Mouse (Mus musculus) midbrain, embryonic 13.5 days (tissue): ENCODE data around the gene Rev1. TPM values are rescaled to one million over a fixed set of nuclear protein-coding genes. Genes with fewer than 3 reads are reported as not detected.
A peak's percentile ranks its signal among the peaks of the same experiment; 100 is the strongest.
"Not testable (repeated sequence)": the region's sequence is repeated elsewhere in the genome, so short reads cannot be mapped to it uniquely, and the experiment has no call there.

Source experiments
- ATAC-seq: fragments of 200-750 bp; cut with Nextera tagmentation; 2 replicates; pipeline ENCODE4 v1.8.0; 2017; ENCODE audit warnings: mild to moderate bottlenecking, moderate TSS enrichment, moderate library complexity
- H3K27ac ChIP-seq: fragments of 300-500 bp; sonication (generic); 2 replicates; pipeline ENCODE4 v1.5.1; 2015; ENCODE audit warnings: inconsistent platforms, mild to moderate bottlenecking, moderate library complexity
- H3K27me3 ChIP-seq: fragments of 300-500 bp; sonication (generic); 2 replicates; pipeline ENCODE4 v1.6.1; 2015; ENCODE audit warnings: mild to moderate bottlenecking, inconsistent platforms
- H3K36me3 ChIP-seq: fragments of 300-500 bp; sonication (generic); 2 replicates; pipeline ENCODE4 v1.6.1; 2015; ENCODE audit warnings: mild to moderate bottlenecking, inconsistent platforms
- H3K4me1 ChIP-seq: fragments of 300-500 bp; sonication (generic); replicated peaks from 2 replicates; pipeline ENCODE4 v1.6.1; 2015; ENCODE audit warnings: inconsistent platforms
- H3K4me2 ChIP-seq: fragments of 300-500 bp; sonication (generic); replicated peaks from 2 replicates; pipeline ENCODE4 v1.6.1; 2015; ENCODE audit warnings: moderate library complexity, mild to moderate bottlenecking, inconsistent platforms
- H3K4me3 ChIP-seq: fragments of 300-500 bp; sonication (generic); replicated peaks from 2 replicates; pipeline ENCODE4 v1.5.1; 2015; ENCODE audit warnings: mild to moderate bottlenecking, inconsistent platforms
- H3K9ac ChIP-seq: fragments of 300-500 bp; sonication (generic); replicated peaks from 2 replicates; pipeline ENCODE4 v1.6.1; 2015; ENCODE audit warnings: mild to moderate bottlenecking, inconsistent platforms
- H3K9me3 ChIP-seq: fragments of 300-500 bp; sonication (generic); 2 replicates; pipeline ENCODE4 v1.6.1; 2016; ENCODE audit warnings: mild to moderate bottlenecking, inconsistent platforms
- WGBS: fragments of 180-500 bp; shearing (Covaris S2); methylation state at CpG from one replicate; pipeline ENCODE4 v1.1.7; 2015; 5-methylcytosine and 5-hydroxymethylcytosine counted together
- polyA plus RNA-seq: library from polyadenylated mRNA; unstranded; fragments of >200 nt; fragmentation: Nextera tagmentation; extraction: Ambion mirVana; gene quantifications from 2 replicates; pipeline ENCODE4 v1.2.1, GENCODE M21; 2015

Gene Rev1
- polyA plus RNA-seq, 1 experiment from 2014 or later: 37.5 TPM

GRCm38 (mm10) chr1:38128919-38129436 lies 623 bp downstream of the Rev1 start:
- H3K4me3 ChIP-seq: peak overlapping the region; percentile 88
- peak; percentile 55 for ATAC-seq
- WGBS: under 1% methylated on average over 54 of the region's 68 CpGs

GRCm38 (mm10) chr1:38127036-38127435 lies 2.6 kb downstream of the Rev1 start:
- H3K36me3 ChIP-seq: no peaks in the 10 kb centered on the region
- H3K4me1 ChIP-seq: peaks cover 30% of the 10 kb centered on the region
- no peak overlapping the region for H3K4me2 ChIP-seq

More at GRCm38 (mm10) chr1:38128919-38129436, 623 bp downstream of the Rev1 start:
- no peaks in the 10 kb centered on the region for H3K27me3 ChIP-seq
- H3K9ac ChIP-seq: peak overlapping the region; percentile 91
- H3K4me1 ChIP-seq: peaks cover 30% of the 10 kb centered on the region
- no peaks in the 10 kb centered on the region for H3K9me3 ChIP-seq
- H3K4me2 ChIP-seq: peak overlapping the region; percentile 93
- H3K36me3 ChIP-seq: no peaks in the 10 kb centered on the region
- peak overlapping the region; percentile 96 for H3K27ac ChIP-seq

GRCm38 (mm10) chr1:38126426-38126825 lies 3.2 kb downstream of the Rev1 start:
- Histone ChIP-seq H3K9ac (no peak overlapping the region), H3K4me2 (no peak overlapping the region), H3K4me3 (no peak overlapping the region), H3K27me3 (no peaks in the 10 kb centered on the region), H3K27ac (no peak overlapping the region), H3K36me3 (no peaks in the 10 kb centered on the region), H3K4me1 (peaks cover 30% of the 10 kb centered on the region), H3K9me3 (no peaks in the 10 kb centered on the region)
- no peak for ATAC-seq
- 82% methylated on average over 3 of the region's 3 CpGs for WGBS

More at GRCm38 (mm10) chr1:38127036-38127435, 2.6 kb downstream of the Rev1 start:
- Histone ChIP-seq H3K9ac (no peak overlapping the region), H3K27me3 (no peaks in the 10 kb centered on the region), H3K9me3 (no peaks in the 10 kb centered on the region), H3K4me3 (no peak overlapping the region), H3K27ac (no peak overlapping the region)
- ATAC-seq: no peak

DNA sequence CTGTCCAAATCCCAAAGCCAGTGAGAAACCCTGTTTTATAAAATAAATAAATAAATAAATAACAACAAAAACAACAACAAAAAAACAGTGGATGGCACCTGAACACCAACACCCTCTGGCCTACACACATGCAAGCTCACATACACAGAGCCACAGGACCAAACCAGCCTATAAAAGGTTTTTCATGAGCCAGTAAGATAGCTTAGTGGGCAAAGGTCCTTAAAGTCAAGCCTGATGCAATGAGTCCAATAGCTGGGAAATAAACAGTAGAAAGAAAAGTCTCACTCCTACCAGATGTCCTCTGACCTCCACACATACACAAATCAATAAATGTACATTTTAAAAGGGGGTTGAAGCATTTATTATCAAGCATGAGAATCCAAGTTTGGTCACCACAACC lies 5.3 kb downstream of the Rev1 start:
- Histone ChIP-seq H3K4me2 (no peak overlapping the region), H3K4me3 (no peak overlapping the region), H3K9ac (no peak overlapping the region), H3K4me1 (peaks cover 22% of the 10 kb centered on the region), H3K27ac (no peak overlapping the region), H3K9me3 (no peaks in the 10 kb centered on the region), H3K36me3 (no peaks in the 10 kb centered on the region), H3K27me3 (no peaks in the 10 kb centered on the region)
- no peak for ATAC-seq

- Histone ChIP-seq H3K27ac (no peak overlapping the region), H3K4me2 (no peak overlapping the region), H3K4me1 (no peaks in the 10 kb centered on the region), H3K36me3 (no peaks in the 10 kb centered on the region), H3K9me3 (no peaks in the 10 kb centered on the region), H3K4me3 (no peak overlapping the region), H3K27me3 (no peaks in the 10 kb centered on the region), H3K9ac (no peak overlapping the region)
- ATAC-seq: no peak
- 84% methylated on average over 5 of the region's 5 CpGs for WGBS
Measured at GRCm38 (mm10) chr1:38120877-38121276, 8.7 kb downstream of the Rev1 start.

GRCm38 (mm10) chr1:38118624-38119023 lies 11.0 kb downstream of the Rev1 start:
- H3K4me3 ChIP-seq: no peak overlapping the region
- H3K36me3 ChIP-seq: no peaks in the 10 kb centered on the region
- 95% methylated on average over 2 of the region's 2 CpGs for WGBS

GRCm38 (mm10) chr1:38109786-38110185 lies 19.8 kb downstream of the Rev1 start:
- H3K27me3 ChIP-seq: no peaks in the 10 kb centered on the region
- H3K9me3 ChIP-seq: no peaks in the 10 kb centered on the region
- 0 out of 2 replicates have a peak, but pooled peaks cover 3% of the 10 kb centered on the region for H3K4me1 ChIP-seq
- H3K4me2 ChIP-seq: no peak overlapping the region
- H3K4me3 ChIP-seq: no peak overlapping the region
- H3K27ac ChIP-seq: no peak overlapping the region
- H3K36me3 ChIP-seq: 0 out of 2 replicates have a peak, but pooled peaks cover 2% of the 10 kb centered on the region
- WGBS: 94% methylated on average over 7 of the region's 7 CpGs
- no peak for ATAC-seq
- H3K9ac ChIP-seq: no peak overlapping the region

More at GRCm38 (mm10) chr1:38118624-38119023, 11.0 kb downstream of the Rev1 start:
- Histone ChIP-seq H3K27ac (no peak overlapping the region), H3K4me2 (no peak overlapping the region), H3K9ac (no peak overlapping the region), H3K27me3 (no peaks in the 10 kb centered on the region), H3K9me3 (no peaks in the 10 kb centered on the region), H3K4me1 (no peaks in the 10 kb centered on the region)
- no peak for ATAC-seq

- 79% methylated on average over 3 of the region's 3 CpGs for WGBS
- ATAC-seq: no peak
- H3K4me1 ChIP-seq: no peaks in the 10 kb centered on the region
Measured at GRCm38 (mm10) chr1:38103813-38104212, 25.8 kb downstream of the Rev1 start.

GRCm38 (mm10) chr1:38103214-38103613 lies 26.4 kb downstream of the Rev1 start:
- Histone ChIP-seq H3K27me3 (no peaks in the 10 kb centered on the region), H3K4me2 (no peak overlapping the region), H3K27ac (no peak overlapping the region), H3K36me3 (peaks cover 16% of the 10 kb centered on the region; the same call in 1 of the 2 replicates), H3K9ac (no peak overlapping the region), H3K9me3 (no peaks in the 10 kb centered on the region), H3K4me3 (no peak overlapping the region), H3K4me1 (no peaks in the 10 kb centered on the region)
- ATAC-seq: no peak
- 97% methylated on average over 1 of the region's 1 CpGs for WGBS

More at GRCm38 (mm10) chr1:38103813-38104212, 25.8 kb downstream of the Rev1 start:
- Histone ChIP-seq H3K27me3 (no peaks in the 10 kb centered on the region), H3K27ac (no peak overlapping the region), H3K9me3 (no peaks in the 10 kb centered on the region), H3K9ac (no peak overlapping the region), H3K4me2 (no peak overlapping the region), H3K4me3 (no peak overlapping the region), H3K36me3 (0 out of 2 replicates have a peak, but pooled peaks cover 11% of the 10 kb centered on the region)

DNA sequence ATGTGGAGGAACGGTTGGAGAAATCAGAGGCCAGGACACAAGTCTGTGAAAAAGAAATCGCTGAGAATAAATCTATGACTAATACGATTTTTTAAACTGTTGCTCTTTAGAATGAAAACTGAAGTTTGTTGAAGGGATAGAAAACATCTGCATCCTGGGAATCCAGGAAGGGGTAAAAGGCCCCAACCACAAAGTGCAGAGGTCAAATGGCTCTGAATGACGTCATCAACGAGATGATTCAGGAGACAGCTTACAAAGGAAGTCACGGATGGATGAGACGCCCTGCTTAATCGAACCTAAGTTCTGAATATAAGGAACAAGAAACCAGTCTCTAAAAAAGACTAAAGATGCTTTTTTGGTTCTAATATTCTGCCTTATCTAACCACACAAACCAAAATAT lies 48.3 kb downstream of the Rev1 start:
- Histone ChIP-seq H3K9me3 (no peaks in the 10 kb centered on the region), H3K9ac (no peak overlapping the region), H3K27ac (no peak overlapping the region), H3K4me1 (no peaks in the 10 kb centered on the region), H3K36me3 (peaks cover 44% of the 10 kb centered on the region), H3K4me2 (no peak overlapping the region), H3K27me3 (no peaks in the 10 kb centered on the region), H3K4me3 (no peak overlapping the region)
- ATAC-seq: no peak
- WGBS: 73% methylated on average over 8 of the region's 8 CpGs

- peaks cover 56% of the 10 kb centered on the region for H3K36me3 ChIP-seq
- H3K4me1 ChIP-seq: no peaks in the 10 kb centered on the region
- H3K27me3 ChIP-seq: no peaks in the 10 kb centered on the region
- H3K4me2 ChIP-seq: no peak overlapping the region
- no peak overlapping the region for H3K27ac ChIP-seq
- WGBS: 90% methylated on average over 8 of the region's 8 CpGs
- no peak overlapping the region for H3K4me3 ChIP-seq
- no peak for ATAC-seq
- no peaks in the 10 kb centered on the region for H3K9me3 ChIP-seq
- H3K9ac ChIP-seq: no peak overlapping the region
Measured at GRCm38 (mm10) chr1:38071326-38071725, 58.3 kb downstream of the Rev1 start.

DNA sequence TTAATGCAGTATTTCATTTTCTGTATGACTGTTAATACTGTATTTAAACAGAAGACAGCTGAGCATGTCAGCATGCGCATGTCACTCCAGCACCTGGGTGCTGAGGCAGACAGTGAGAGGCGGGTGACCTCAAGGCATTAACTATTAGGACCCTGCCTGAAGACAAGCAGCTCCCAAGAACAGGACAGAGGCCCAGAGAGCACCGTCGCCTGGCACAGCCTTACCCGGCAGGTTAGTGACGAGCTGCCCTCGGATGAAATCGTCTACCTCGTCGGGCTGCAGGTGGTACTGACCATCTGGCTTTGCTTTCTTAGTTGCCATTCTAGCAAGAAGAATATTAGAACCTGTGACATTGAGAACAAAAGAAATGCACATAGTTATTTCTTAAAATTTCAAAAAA lies 62.3 kb downstream of the Rev1 start:
- Histone ChIP-seq H3K4me3 (no peak overlapping the region), H3K4me2 (no peak overlapping the region), H3K27me3 (no peaks in the 10 kb centered on the region), H3K36me3 (peaks cover 64% of the 10 kb centered on the region), H3K9ac (no peak overlapping the region), H3K27ac (no peak overlapping the region), H3K9me3 (no peaks in the 10 kb centered on the region), H3K4me1 (no peaks in the 10 kb centered on the region)
- ATAC-seq: no peak
- WGBS: 96% methylated on average over 10 of the region's 10 CpGs

GRCm38 (mm10) chr1:38062156-38062555 lies 67.4 kb downstream of the Rev1 start:
- not testable (repeated sequence) for H3K27me3 ChIP-seq, ATAC-seq, H3K4me3 ChIP-seq, H3K9ac ChIP-seq, H3K9me3 ChIP-seq, H3K27ac ChIP-seq, H3K4me2 ChIP-seq, H3K4me1 ChIP-seq
- H3K36me3 ChIP-seq: peaks cover 73% of the 10 kb centered on the region
- 92% methylated on average over 2 of the region's 2 CpGs for whole genome bisulfite sequencing
